Mouse (Mus musculus) left cerebral cortex, postnatal 10 days (tissue): ENCODE measurements at regions not wholly inside any gene's neighbourhood (a gene's known extent, or its start where the extent isn't known, plus 50 kb on each side); places are given as distances from the start of the nearest gene placed in this dataset.
A peak's percentile ranks its signal among the peaks of the same experiment; 100 is the strongest.

Experiments
- DNase-seq, 2 experiments: peaks; one replicate each; pipeline ENCODE4 v3.0.0; 2021 to 2022; ENCODE audit warnings: low spot score in 2 of 2, mixed read lengths in 1 of 2; ENCODE audit errors: extremely low spot score in 1 of 2
- intact Hi-C: fragments of 180-260 bp; cut with DNase I; formaldehyde crosslinking; loops from one replicate; pipeline ENCODE4 v1.15.1; 2025

- intact Hi-C loops, result no loop called here
- no peak for DNase-seq
Observed at GRCm38 (mm10) chr9:88058551-88058950, 268.4 kb upstream of the Nt5e start.

GRCm38 (mm10) chr9:88059005-88059404 lies 268.0 kb upstream of the Nt5e start:
- intact Hi-C loops, result no loop called here
- DNase-seq, result no peak

GRCm38 (mm10) chr9:88063973-88064676 lies 262.9 kb upstream of the Nt5e start:
- DNase-seq, result no peak
- intact Hi-C loops, result no loop called here

- no peak for DNase-seq
- intact Hi-C loops, result no loop called here
Observed at GRCm38 (mm10) chr9:88065057-88065456, 261.9 kb upstream of the Nt5e start.

- DNase-seq, result no peak
- intact Hi-C loops, result no loop called here
Observed at GRCm38 (mm10) chr9:88065777-88066176, 261.2 kb upstream of the Nt5e start.

GRCm38 (mm10) chr9:88068322-88068721 lies 258.7 kb upstream of the Nt5e start:
- intact Hi-C loops, result no loop called here
- no peak for DNase-seq

GRCm38 (mm10) chr9:88068881-88069304 lies 258.1 kb upstream of the Nt5e start:
- intact Hi-C loops, result no loop called here
- no peak for DNase-seq

- no peak for DNase-seq
- intact Hi-C loops, result loop anchor here (10.0 kb wide), 1 partner anchor 645 kb away; no protein-coding TSS in a partner anchor
Observed at GRCm38 (mm10) chr9:88069834-88070233, 257.2 kb upstream of the Nt5e start.

GRCm38 (mm10) chr9:88073165-88073564 lies 253.8 kb upstream of the Nt5e start:
- intact Hi-C loops, result loop anchor here (10.0 kb wide), 1 partner anchor 648 kb away; no protein-coding TSS in a partner anchor
- DNase-seq, result peak; percentile 24 to 76

- DNase-seq, result no peak
- intact Hi-C loops, result loop anchor here (10.0 kb wide), 1 partner anchor 649 kb away; no protein-coding TSS in a partner anchor
Observed at GRCm38 (mm10) chr9:88073579-88073978, 253.4 kb upstream of the Nt5e start.

- intact Hi-C loops, result no loop called here
- DNase-seq, result no peak
Observed at GRCm38 (mm10) chr9:88082931-88083479, 244.0 kb upstream of the Nt5e start.

- intact Hi-C loops, result no loop called here
- DNase-seq, result no peak
Observed at GRCm38 (mm10) chr9:88085181-88085816, 241.7 kb upstream of the Nt5e start.

- intact Hi-C loops, result no loop called here
- no peak for DNase-seq
Observed at GRCm38 (mm10) chr9:88085866-88086265, 241.1 kb upstream of the Nt5e start.

- DNase-seq, result no peak
- intact Hi-C loops, result no loop called here
Observed at GRCm38 (mm10) chr9:88091781-88092527, 235.0 kb upstream of the Nt5e start.

GRCm38 (mm10) chr9:88092561-88092960 lies 234.4 kb upstream of the Nt5e start:
- no peak for DNase-seq
- intact Hi-C loops, result no loop called here

- intact Hi-C loops, result no loop called here
- DNase-seq, result no peak
Observed at GRCm38 (mm10) chr9:88113094-88113493, 213.9 kb upstream of the Nt5e start.

- intact Hi-C loops, result no loop called here
Observed at GRCm38 (mm10) chr9:88120536-88120935, 206.5 kb upstream of the Nt5e start.

GRCm38 (mm10) chr9:88120963-88121570 lies 205.9 kb upstream of the Nt5e start:
- DNase-seq, result no peak

More at GRCm38 (mm10) chr9:88120536-88120935, 206.5 kb upstream of the Nt5e start:
- DNase-seq, result no peak

More at GRCm38 (mm10) chr9:88120963-88121570, 205.9 kb upstream of the Nt5e start:
- intact Hi-C loops, result no loop called here
